Mouse (Mus musculus) limb, embryonic 15.5 days (tissue): ENCODE results near the gene Aar2. TPM values are rescaled to one million over a fixed set of nuclear protein-coding genes. Genes with fewer than 3 reads are reported as not detected.

Experiments
- ATAC-seq: fragments of 200-750 bp; cut with Nextera tagmentation; 2 replicates; pipeline ENCODE4 v1.8.0; 2017; ENCODE audit warnings: low read depth, moderate TSS enrichment; ENCODE audit not compliant: insufficient number of reproducible peaks, low FRiP score, low TSS enrichment
- H3K27ac ChIP-seq: fragments of 300-500 bp; sonication (generic); 2 replicates; pipeline ENCODE4 v1.5.1; 2015; ENCODE audit warnings: moderate library complexity, mild to moderate bottlenecking, inconsistent platforms
- H3K27me3 ChIP-seq: fragments of 300-500 bp; sonication (generic); 2 replicates; pipeline ENCODE4 v1.6.1; 2015; ENCODE audit warnings: inconsistent platforms
- H3K36me3 ChIP-seq: fragments of 300-500 bp; sonication (generic); 2 replicates; pipeline ENCODE4 v1.6.1; 2015; ENCODE audit warnings: inconsistent platforms
- H3K4me1 ChIP-seq: fragments of 300-500 bp; sonication (generic); 2 replicates; pipeline ENCODE4 v1.6.1; 2015; ENCODE audit warnings: inconsistent platforms
- H3K4me2 ChIP-seq: fragments of 300-500 bp; sonication (generic); 2 replicates; pipeline ENCODE4 v1.6.1; 2015; ENCODE audit warnings: mild to moderate bottlenecking, inconsistent platforms
- H3K4me3 ChIP-seq: fragments of 300-500 bp; sonication (generic); 2 replicates; pipeline ENCODE4 v1.5.1; 2015; ENCODE audit warnings: mild to moderate bottlenecking, inconsistent platforms
- H3K9ac ChIP-seq: fragments of 300-500 bp; sonication (generic); 2 replicates; pipeline ENCODE4 v1.6.1; 2015; ENCODE audit warnings: inconsistent platforms
- H3K9me3 ChIP-seq: fragments of 300-500 bp; sonication (generic); 2 replicates; pipeline ENCODE4 v1.6.1; 2016; ENCODE audit warnings: inconsistent platforms
- WGBS: fragments of 180-500 bp; shearing (Covaris S2); methylation state at CpG from one replicate; pipeline ENCODE4 v1.1.7; 2015; 5-methylcytosine and 5-hydroxymethylcytosine counted together
- polyA plus RNA-seq: library from polyadenylated mRNA; unstranded; fragments of >200 nt; fragmentation: Nextera tagmentation; extraction: Ambion mirVana; gene quantifications from 2 replicates; pipeline ENCODE4 v1.2.1, GENCODE M21; 2015

The Aar2 gene
- polyA plus RNA-seq, 1 experiment from 2014 or later, result 33.2 TPM

GRCm38 (mm10) chr2:156524078-156524477 is 23.3 kb upstream of the Aar2 start:
- WGBS, result 45% methylated on average over 3 of the region's 3 CpGs
- Histone ChIP-seq H3K27me3 (no peaks in the 10 kb centered on the region), H3K4me1 (no peaks in the 10 kb centered on the region), H3K9ac (no peak overlapping the region), H3K27ac (no peak overlapping the region), H3K36me3 (peaks cover 65% of the 10 kb centered on the region), H3K4me2 (no peak overlapping the region), H3K9me3 (no peaks in the 10 kb centered on the region), H3K4me3 (no peak overlapping the region)
- no peak for ATAC-seq

- Histone ChIP-seq H3K36me3 (peaks cover 45% of the 10 kb centered on the region), H3K27me3 (no peaks in the 10 kb centered on the region), H3K27ac (no peak overlapping the region), H3K4me3 (no peak overlapping the region), H3K9me3 (no peaks in the 10 kb centered on the region), H3K9ac (no peak overlapping the region), H3K4me2 (no peak overlapping the region), H3K4me1 (no peaks in the 10 kb centered on the region)
- no peak for ATAC-seq
- WGBS, result 43% methylated on average over 2 of the region's 2 CpGs
These were observed 17.7 kb upstream of the Aar2 start for GRCm38 (mm10) chr2:156529726-156530125.

GRCm38 (mm10) chr2:156533160-156533559 is 14.2 kb upstream of the Aar2 start:
- no peak for ATAC-seq
- Histone ChIP-seq H3K27me3 (no peaks in the 10 kb centered on the region), H3K4me1 (no peaks in the 10 kb centered on the region), H3K27ac (no peak overlapping the region), H3K4me2 (no peak overlapping the region), H3K4me3 (no peak overlapping the region), H3K36me3 (peaks cover 35% of the 10 kb centered on the region), H3K9me3 (no peaks in the 10 kb centered on the region), H3K9ac (no peak overlapping the region)
- 72% methylated on average over 2 of the region's 2 CpGs for WGBS

GRCm38 (mm10) chr2:156538817-156539555 is 8.4 kb upstream of the Aar2 start:
- ATAC-seq, result no peak
- H3K27me3 ChIP-seq, result no peaks in the 10 kb centered on the region
- H3K4me3 ChIP-seq, result no peak overlapping the region
- no peak overlapping the region for H3K27ac ChIP-seq
- 76% methylated on average over 7 of the region's 7 CpGs for WGBS
- H3K4me2 ChIP-seq, result no peak overlapping the region
- H3K36me3 ChIP-seq, result peaks cover 43% of the 10 kb centered on the region
- no peaks in the 10 kb centered on the region for H3K4me1 ChIP-seq
- H3K9me3 ChIP-seq, result no peaks in the 10 kb centered on the region
- no peak overlapping the region for H3K9ac ChIP-seq

- peaks cover 38% of the 10 kb centered on the region for H3K36me3 ChIP-seq
- no peak overlapping the region for H3K4me3 ChIP-seq
- no peaks in the 10 kb centered on the region for H3K9me3 ChIP-seq
- no peak overlapping the region for H3K4me2 ChIP-seq
- H3K4me1 ChIP-seq, result no peaks in the 10 kb centered on the region
- WGBS, result 81% methylated on average over 7 of the region's 7 CpGs
- H3K9ac ChIP-seq, result no peak overlapping the region
- ATAC-seq, result no peak
- no peaks in the 10 kb centered on the region for H3K27me3 ChIP-seq
- no peak overlapping the region for H3K27ac ChIP-seq
These were observed 6.4 kb upstream of the Aar2 start for GRCm38 (mm10) chr2:156540991-156541390.

- Histone ChIP-seq H3K4me3 (no peak overlapping the region), H3K27me3 (no peaks in the 10 kb centered on the region), H3K4me1 (peaks cover 4% of the 10 kb centered on the region; the same call in 1 of the 2 replicates), H3K9me3 (no peaks in the 10 kb centered on the region), H3K9ac (no peak overlapping the region), H3K36me3 (peaks cover 29% of the 10 kb centered on the region), H3K27ac (no peak overlapping the region), H3K4me2 (no peak overlapping the region)
- 72% methylated on average over 8 of the region's 8 CpGs for WGBS
- ATAC-seq, result no peak
These were observed 5.0 kb upstream of the Aar2 start for GRCm38 (mm10) chr2:156542410-156542809.

GRCm38 (mm10) chr2:156543804-156544203 is 3.6 kb upstream of the Aar2 start:
- WGBS, result 66% methylated on average over 3 of the region's 3 CpGs
- Histone ChIP-seq H3K4me3 (no peak overlapping the region), H3K27ac (no peak overlapping the region), H3K36me3 (peaks cover 20% of the 10 kb centered on the region), H3K4me2 (no peak overlapping the region), H3K9ac (no peak overlapping the region), H3K27me3 (no peaks in the 10 kb centered on the region), H3K4me1 (peaks cover 12% of the 10 kb centered on the region), H3K9me3 (no peaks in the 10 kb centered on the region)
- no peak for ATAC-seq

GRCm38 (mm10) chr2:156552421-156552820 is 5.0 kb downstream of the Aar2 start:
- 90% methylated on average over 4 of the region's 4 CpGs for WGBS

GRCm38 (mm10) chr2:156561808-156562207 is 14.4 kb downstream of the Aar2 start:
- Histone ChIP-seq H3K27me3 (no peaks in the 10 kb centered on the region), H3K4me3 (no peak overlapping the region), H3K36me3 (peaks cover 57% of the 10 kb centered on the region), H3K27ac (no peak overlapping the region), H3K4me2 (no peak overlapping the region), H3K9ac (no peak overlapping the region), H3K9me3 (no peaks in the 10 kb centered on the region), H3K4me1 (peaks cover 4% of the 10 kb centered on the region; the same call in 1 of the 2 replicates)
- WGBS, result 83% methylated on average over 2 of the region's 2 CpGs
- ATAC-seq, result no peak

More at GRCm38 (mm10) chr2:156552421-156552820, 5.0 kb downstream of the Aar2 start:
- Histone ChIP-seq H3K9ac (no peak overlapping the region), H3K9me3 (no peaks in the 10 kb centered on the region), H3K27me3 (no peaks in the 10 kb centered on the region), H3K4me2 (no peak overlapping the region), H3K36me3 (peaks cover 54% of the 10 kb centered on the region), H3K27ac (no peak overlapping the region), H3K4me1 (peaks cover 8% of the 10 kb centered on the region), H3K4me3 (no peak overlapping the region)
- no peak for ATAC-seq

- Histone ChIP-seq H3K4me1 (peaks cover 4% of the 10 kb centered on the region; the same call in 1 of the 2 replicates), H3K9ac (no peak overlapping the region), H3K9me3 (no peaks in the 10 kb centered on the region), H3K27me3 (no peaks in the 10 kb centered on the region), H3K27ac (no peak overlapping the region), H3K4me2 (no peak overlapping the region), H3K4me3 (no peak overlapping the region), H3K36me3 (peaks cover 57% of the 10 kb centered on the region)
- no peak for ATAC-seq
- 80% methylated on average over 5 of the region's 5 CpGs for WGBS
These were observed 16.2 kb downstream of the Aar2 start for GRCm38 (mm10) chr2:156563557-156563956.

GRCm38 (mm10) chr2:156566512-156566911 is 19.1 kb downstream of the Aar2 start:
- Histone ChIP-seq H3K4me1 (peaks cover 4% of the 10 kb centered on the region; the same call in 1 of the 2 replicates), H3K9me3 (no peaks in the 10 kb centered on the region), H3K36me3 (peaks cover 42% of the 10 kb centered on the region), H3K27ac (no peak overlapping the region), H3K4me2 (no peak overlapping the region), H3K9ac (no peak overlapping the region), H3K4me3 (no peak overlapping the region), H3K27me3 (no peaks in the 10 kb centered on the region)
- ATAC-seq, result no peak
- 67% methylated on average over 2 of the region's 2 CpGs for WGBS

GRCm38 (mm10) chr2:156568647-156569046 is 21.3 kb downstream of the Aar2 start:
- no peaks in the 10 kb centered on the region for H3K9me3 ChIP-seq
- H3K27ac ChIP-seq, result no peak overlapping the region
- H3K27me3 ChIP-seq, result no peaks in the 10 kb centered on the region
- peaks cover 4% of the 10 kb centered on the region; the same call in 1 of the 2 replicates for H3K4me1 ChIP-seq
- WGBS, result 89% methylated on average over 7 of the region's 7 CpGs
- no peak overlapping the region for H3K4me2 ChIP-seq
- no peak for ATAC-seq
- H3K4me3 ChIP-seq, result no peak overlapping the region
- peaks cover 42% of the 10 kb centered on the region for H3K36me3 ChIP-seq
- no peak overlapping the region for H3K9ac ChIP-seq
